Mouse (Mus musculus) megakaryocyte, adult 5-6 weeks (primary cell): Measurements from ENCODE around the gene Ifi47. TPM values are rescaled to one million over a fixed set of nuclear protein-coding genes. Genes with fewer than 3 reads are reported as not detected.

Source experiments
- ATAC-seq: 2 replicates; pipeline ENCODE4 v1.8.0; 2016; ENCODE audit warnings: mild to moderate bottlenecking, inconsistent platforms; ENCODE audit not compliant: poor library complexity, severe bottlenecking
- total RNA-seq, 2 experiments: library from RNA; stranded (forward) in 1 of 2; stranded (reverse) in 1 of 2; fragments of 153-499, 151-499 nt in 1 of 2; fragments of 221-1000, 200-1000 nt in 1 of 2; gene quantifications; 2 replicates each; pipeline versions ENCODE4 v1.2.3 to v1.2.4; 2015 to 2017

Ifi47 gene
- total RNA-seq, 2 experiments from 2014 or later = 39.4 to 108 TPM

- no peak for ATAC-seq
These were observed 13.5 kb downstream of the Ifi47 start for GRCm38 (mm10) chr11:49089735-49090507.

- no peak for ATAC-seq
These were observed 14.2 kb downstream of the Ifi47 start for GRCm38 (mm10) chr11:49090551-49090950.

- no peak for ATAC-seq
These were observed 14.8 kb downstream of the Ifi47 start for GRCm38 (mm10) chr11:49091171-49091570.

- ATAC-seq = no peak
These were observed 15.7 kb downstream of the Ifi47 start for GRCm38 (mm10) chr11:49092053-49092586.

GRCm38 (mm10) chr11:49092786-49093185 lies 16.4 kb downstream of the Ifi47 start:
- 0 out of 2 replicates have a peak, but pooled peaks have one; percentile 14 for ATAC-seq

- peak; percentile 60 for ATAC-seq
These were observed 17.7 kb downstream of the Ifi47 start for GRCm38 (mm10) chr11:49093861-49094660.

GRCm38 (mm10) chr11:49095367-49095766 lies 19.0 kb downstream of the Ifi47 start:
- ATAC-seq = no peak

GRCm38 (mm10) chr11:49100409-49100808 lies 24.0 kb downstream of the Ifi47 start:
- peak; percentile 73 for ATAC-seq

GRCm38 (mm10) chr11:49101500-49101899 lies 25.1 kb downstream of the Ifi47 start:
- ATAC-seq = peak; percentile 66

GRCm38 (mm10) chr11:49103047-49103693 lies 26.8 kb downstream of the Ifi47 start:
- peak; percentile 79 for ATAC-seq

- ATAC-seq = no peak
These were observed 29.4 kb downstream of the Ifi47 start for GRCm38 (mm10) chr11:49105752-49106151.

GRCm38 (mm10) chr11:49107650-49108537 lies 31.5 kb downstream of the Ifi47 start:
- no peak for ATAC-seq

- peak; percentile 69 for ATAC-seq
These were observed 32.4 kb downstream of the Ifi47 start for GRCm38 (mm10) chr11:49108833-49109232.

GRCm38 (mm10) chr11:49111000-49111399 lies 34.6 kb downstream of the Ifi47 start:
- no peak for ATAC-seq

GRCm38 (mm10) chr11:49112624-49113219 lies 36.3 kb downstream of the Ifi47 start:
- no peak for ATAC-seq

- ATAC-seq = no peak
These were observed 37.8 kb downstream of the Ifi47 start for GRCm38 (mm10) chr11:49114158-49114557.

GRCm38 (mm10) chr11:49114774-49115173 lies 38.4 kb downstream of the Ifi47 start, which contains the start of gene Olfr1396:
Gene Olfr1396 (minus strand): TSS chr11:49114874.
- ATAC-seq = no peak

GRCm38 (mm10) chr11:49119635-49120034 lies 43.2 kb downstream of the Ifi47 start:
- no peak for ATAC-seq

- ATAC-seq = no peak
These were observed 47.8 kb downstream of the Ifi47 start for GRCm38 (mm10) chr11:49124169-49124568.

- no peak for ATAC-seq
These were observed 65.6 kb downstream of the Ifi47 start, which contains the start of gene Olfr1395 for GRCm38 (mm10) chr11:49141974-49142373. Gene Olfr1395 (plus strand): TSS chr11:49142274.
